Mouse (Mus musculus): ENCODE measurements around the gene Snx27.

- TF ChIP-seq POLR2A (IDR thresholded peaks at IDR 0.05; ENCODE audit: low read depth, low read length) (no peak), CTCF (conservative IDR thresholded peaks at IDR 0.05; ENCODE audit: insufficient read depth, insufficient read length, low read depth, low read length) (no peak)
These were observed 104.5 kb downstream of the Snx27 start, which contains the start of gene Celf3 for GRCm38 (mm10) chr3:94477981-94478422.
